Mouse (Mus musculus) bone marrow macrophage, adult 2 months (primary cell): Measurements from ENCODE around the gene Ubr4.

Source experiments
- CTCF ChIP-seq: IDR thresholded peaks from 2 replicates; pipeline ENCODE4 v1.5.1; 2012; ENCODE audit warnings: low read depth, mild to moderate bottlenecking, low read length, moderate library complexity
- POLR2A ChIP-seq: IDR thresholded peaks from 2 replicates; pipeline ENCODE4 v1.6.1; 2012; ENCODE audit warnings: mild to moderate bottlenecking, low read depth, low read length, borderline replicate concordance

DNA sequence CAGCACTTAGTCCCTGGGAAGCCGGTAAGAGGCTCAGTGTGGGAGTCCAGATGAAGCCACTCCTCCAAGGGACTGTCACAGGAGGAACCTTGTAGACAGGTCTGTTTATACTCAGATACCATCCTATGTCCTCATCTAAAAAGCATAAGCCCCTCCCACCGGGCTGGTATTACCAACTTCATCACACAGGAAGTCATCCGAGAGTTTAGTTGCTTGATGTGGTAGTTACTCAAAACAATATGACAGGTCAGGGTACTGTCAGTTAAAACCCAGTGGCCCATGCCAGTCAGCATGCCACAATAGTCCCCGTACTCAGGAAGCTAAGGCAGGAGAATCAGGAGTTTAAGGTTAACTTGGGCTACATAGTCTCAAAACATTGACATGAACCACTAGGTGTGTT is 32.7 kb upstream of the Ubr4 start:
- TF ChIP-seq CTCF = no peak
- TF ChIP-seq POLR2A = no peak
